Mouse (Mus musculus) neural tube, embryonic 11.5 days (tissue): ENCODE data around the gene Camk2d. TPM values are rescaled to one million over a fixed set of nuclear protein-coding genes. Genes with fewer than 3 reads are reported as not detected.

ENCODE experiments used
- ATAC-seq: fragments of 200-750 bp; cut with Nextera tagmentation; 2 replicates; pipeline ENCODE4 v1.8.0; 2017; ENCODE audit warnings: moderate number of reproducible peaks, mild to moderate bottlenecking, moderate TSS enrichment, moderate library complexity; ENCODE audit not compliant: insufficient read depth, low FRiP score, low TSS enrichment
- DNase-seq: peaks from one replicate; pipeline ENCODE4 v3.0.0-alpha.2; 2015; ENCODE audit warnings: low spot score
- H3K27ac ChIP-seq: fragments of 300-500 bp; sonication (generic); 2 replicates; pipeline ENCODE4 v1.5.1; 2014; ENCODE audit warnings: low read depth, mild to moderate bottlenecking, low read length
- H3K27me3 ChIP-seq: fragments of 300-500 bp; sonication (generic); 2 replicates; pipeline ENCODE4 v1.6.1; 2014; ENCODE audit warnings: mild to moderate bottlenecking, low read length, mixed read lengths; ENCODE audit not compliant: control insufficient read depth, insufficient read depth
- H3K36me3 ChIP-seq: fragments of 300-500 bp; sonication (generic); 2 replicates; pipeline ENCODE4 v1.6.1; 2014; ENCODE audit warnings: mild to moderate bottlenecking, low read length, moderate library complexity, mixed read lengths; ENCODE audit not compliant: control insufficient read depth, insufficient read depth
- H3K4me1 ChIP-seq: fragments of 300-500 bp; sonication (generic); 2 replicates; pipeline ENCODE4 v1.6.1; 2014; ENCODE audit warnings: low read length, mixed read lengths; ENCODE audit not compliant: control insufficient read depth, insufficient read depth
- H3K4me2 ChIP-seq: fragments of 300-500 bp; sonication (generic); 2 replicates; pipeline ENCODE4 v1.6.1; 2014; ENCODE audit warnings: low read depth, mild to moderate bottlenecking, moderate library complexity
- H3K4me3 ChIP-seq: fragments of 300-500 bp; sonication (generic); 2 replicates; pipeline ENCODE4 v1.5.1; 2014; ENCODE audit warnings: low read depth, low read length
- H3K9ac ChIP-seq: fragments of 300-500 bp; sonication (generic); 2 replicates; pipeline ENCODE4 v1.6.1; 2014; ENCODE audit warnings: mild to moderate bottlenecking, low read length
- H3K9me3 ChIP-seq: fragments of 300-500 bp; sonication (generic); 2 replicates; pipeline ENCODE4 v1.6.1; 2016; ENCODE audit warnings: low read length; ENCODE audit not compliant: control insufficient read depth
- WGBS: fragments of 180-500 bp; shearing (Covaris S2); extraction: QIAGEN DNeasy Blood & Tissue Kit; methylation state at CpG from one replicate; pipeline ENCODE4 v1.1.7; 2014; 5-methylcytosine and 5-hydroxymethylcytosine counted together
- polyA plus RNA-seq: library from polyadenylated mRNA; unstranded; fragments of >200 nt; fragmentation: Nextera tagmentation; extraction: Ambion mirVana; gene quantifications from 2 replicates; pipeline ENCODE4 v1.2.1, GENCODE M21; 2014

Gene Camk2d
- polyA plus RNA-seq, 1 experiment from 2014 or later: 21.4 TPM

- ATAC-seq: peak; percentile 40; the same call in 1 of the 2 replicates
- Histone ChIP-seq H3K27ac (no peak overlapping the region), H3K4me2 (no peak overlapping the region), H3K9ac (no peak overlapping the region), H3K4me3 (no peak overlapping the region), H3K27me3 (no peaks in the 10 kb centered on the region), H3K9me3 (no peaks in the 10 kb centered on the region), H3K36me3 (no peaks in the 10 kb centered on the region), H3K4me1 (no peaks in the 10 kb centered on the region)
- 59% methylated on average over 3 of the region's 3 CpGs for WGBS
- no peak for DNase-seq
Observed at GRCm38 (mm10) chr3:126744432-126745133, 148.5 kb downstream of the Camk2d start.

DNA sequence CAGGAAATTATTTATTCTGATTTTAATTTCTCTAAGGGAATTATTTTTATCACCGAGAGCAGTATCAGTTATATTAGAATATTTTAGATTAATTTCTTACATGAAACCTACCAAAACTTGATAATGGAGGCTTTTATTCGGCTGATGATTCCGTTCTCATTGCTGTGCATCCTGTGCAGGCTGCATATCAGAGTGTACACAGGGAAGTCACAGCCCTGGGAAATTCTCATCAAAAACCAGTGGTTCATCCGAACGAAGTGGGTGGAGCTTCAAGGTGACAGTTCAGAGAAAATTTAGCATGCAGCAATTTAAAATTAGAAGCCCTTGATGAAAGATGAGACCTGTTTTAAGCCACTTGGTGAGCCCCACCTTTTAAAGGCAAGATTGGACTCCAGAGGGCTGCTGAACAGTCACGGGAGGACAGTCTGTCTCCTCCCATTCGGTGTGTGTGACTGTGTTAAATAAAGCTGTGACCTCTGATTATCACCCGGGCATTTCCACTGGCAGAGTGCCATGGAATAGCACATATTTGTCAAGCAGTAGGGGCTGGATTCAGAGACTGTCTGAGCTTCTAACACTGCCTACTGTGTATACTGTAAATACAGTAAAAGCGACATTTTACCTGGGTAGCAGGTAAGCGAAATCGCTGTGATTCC, 150.2 kb downstream of the Camk2d start:
- H3K27me3 ChIP-seq: no peaks in the 10 kb centered on the region
- no peak overlapping the region for H3K4me3 ChIP-seq
- H3K36me3 ChIP-seq: no peaks in the 10 kb centered on the region
- no peak overlapping the region for H3K27ac ChIP-seq
- WGBS: 80% methylated on average over 11 of the region's 11 CpGs
- H3K9ac ChIP-seq: no peak overlapping the region
- DNase-seq: no peak
- H3K4me1 ChIP-seq: no peaks in the 10 kb centered on the region
- H3K9me3 ChIP-seq: no peaks in the 10 kb centered on the region
- ATAC-seq: no peak
- H3K4me2 ChIP-seq: no peak overlapping the region

DNA sequence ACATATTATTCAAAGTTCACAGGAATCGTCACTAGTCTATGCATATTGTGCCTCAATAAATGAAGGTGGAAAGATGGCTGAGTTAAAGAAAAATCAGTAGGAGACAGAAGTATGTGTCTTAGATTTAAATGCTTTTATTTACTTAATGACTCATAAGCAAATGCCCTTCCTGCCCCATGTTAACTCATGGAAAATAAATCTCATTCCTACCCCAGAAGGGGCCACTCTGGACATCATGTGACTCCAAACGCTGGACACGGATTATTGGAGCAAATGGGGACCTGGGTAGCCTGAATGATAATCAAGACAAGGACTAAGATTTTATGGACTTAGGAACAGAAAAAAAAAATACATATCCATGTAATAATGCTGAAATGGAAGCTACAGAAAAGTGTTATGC, 151.5 kb downstream of the Camk2d start:
- no peak overlapping the region for H3K4me3 ChIP-seq
- DNase-seq: no peak
- ATAC-seq: no peak
- H3K27me3 ChIP-seq: no peaks in the 10 kb centered on the region
- no peaks in the 10 kb centered on the region for H3K4me1 ChIP-seq
- no peak overlapping the region for H3K4me2 ChIP-seq
- no peaks in the 10 kb centered on the region for H3K36me3 ChIP-seq
- no peak overlapping the region for H3K9ac ChIP-seq
- H3K27ac ChIP-seq: no peak overlapping the region
- H3K9me3 ChIP-seq: no peaks in the 10 kb centered on the region
- WGBS: 90% methylated on average over 3 of the region's 3 CpGs

GRCm38 (mm10) chr3:126751377-126752098, 155.4 kb downstream of the Camk2d start:
- Histone ChIP-seq H3K27me3 (no peaks in the 10 kb centered on the region), H3K4me3 (no peak overlapping the region), H3K27ac (no peak overlapping the region), H3K36me3 (no peaks in the 10 kb centered on the region), H3K4me2 (no peak overlapping the region), H3K4me1 (no peaks in the 10 kb centered on the region), H3K9me3 (no peaks in the 10 kb centered on the region), H3K9ac (no peak overlapping the region)
- ATAC-seq (no peak), DNase-seq (no peak)
- 80% methylated on average over 7 of the region's 7 CpGs for WGBS

- Histone ChIP-seq H3K27ac (no peak overlapping the region), H3K4me1 (no peaks in the 10 kb centered on the region), H3K9ac (no peak overlapping the region), H3K36me3 (no peaks in the 10 kb centered on the region), H3K9me3 (no peaks in the 10 kb centered on the region), H3K27me3 (no peaks in the 10 kb centered on the region), H3K4me2 (no peak overlapping the region), H3K4me3 (no peak overlapping the region)
- no peak for ATAC-seq
- WGBS: 95% methylated on average over 6 of the region's 6 CpGs
- no peak for DNase-seq
Observed at GRCm38 (mm10) chr3:126752978-126753377, 156.9 kb downstream of the Camk2d start.

- ATAC-seq: no peak
- H3K4me1 ChIP-seq: no peaks in the 10 kb centered on the region
Observed at GRCm38 (mm10) chr3:126758398-126758797, 162.3 kb downstream of the Camk2d start.

GRCm38 (mm10) chr3:126760608-126761007, 164.5 kb downstream of the Camk2d start:
- H3K4me2 ChIP-seq: no peak overlapping the region
- no peaks in the 10 kb centered on the region for H3K36me3 ChIP-seq
- no peaks in the 10 kb centered on the region for H3K4me1 ChIP-seq
- 80% methylated on average over 3 of the region's 3 CpGs for WGBS
- H3K4me3 ChIP-seq: no peak overlapping the region
- H3K9me3 ChIP-seq: no peaks in the 10 kb centered on the region
- no peak overlapping the region for H3K27ac ChIP-seq
- no peaks in the 10 kb centered on the region for H3K27me3 ChIP-seq
- ATAC-seq (no peak), DNase-seq (no peak)
- no peak overlapping the region for H3K9ac ChIP-seq

More at GRCm38 (mm10) chr3:126758398-126758797, 162.3 kb downstream of the Camk2d start:
- no peak overlapping the region for H3K4me3 ChIP-seq
- no peaks in the 10 kb centered on the region for H3K9me3 ChIP-seq
- H3K27ac ChIP-seq: no peak overlapping the region
- no peaks in the 10 kb centered on the region for H3K36me3 ChIP-seq
- no peak overlapping the region for H3K9ac ChIP-seq
- H3K4me2 ChIP-seq: no peak overlapping the region
- no peaks in the 10 kb centered on the region for H3K27me3 ChIP-seq
- 83% methylated on average over 1 of the region's 1 CpGs for WGBS
- DNase-seq: no peak

GRCm38 (mm10) chr3:126764745-126765144, 168.6 kb downstream of the Camk2d start:
- no peaks in the 10 kb centered on the region for H3K36me3 ChIP-seq
- H3K27me3 ChIP-seq: no peaks in the 10 kb centered on the region
- WGBS: 87% methylated on average over 4 of the region's 4 CpGs
- DNase-seq: no peak
- H3K9me3 ChIP-seq: no peaks in the 10 kb centered on the region
- H3K9ac ChIP-seq: no peak overlapping the region
- no peak overlapping the region for H3K4me3 ChIP-seq
- no peak for ATAC-seq
- H3K4me1 ChIP-seq: no peaks in the 10 kb centered on the region
- H3K27ac ChIP-seq: no peak overlapping the region
- H3K4me2 ChIP-seq: no peak overlapping the region
